Mouse (Mus musculus): ENCODE data around the gene Cldn10.

The Cldn10 gene

GRCm38 (mm10) chr14:118827283-118827904 is 39.7 kb downstream of the Cldn10 start:
- DNase-seq (ENCODE audit: low spot score): no peak

- DNase-seq (ENCODE audit: low spot score): no peak
These were observed 41.8 kb downstream of the Cldn10 start for GRCm38 (mm10) chr14:118829331-118830095.

GRCm38 (mm10) chr14:118831597-118831996 is 43.9 kb downstream of the Cldn10 start:
- DNase-seq (ENCODE audit: low spot score): no peak

- DNase-seq (ENCODE audit: low spot score): no peak
These were observed 45.5 kb downstream of the Cldn10 start for GRCm38 (mm10) chr14:118833241-118833640.

GRCm38 (mm10) chr14:118834313-118834712 is 46.6 kb downstream of the Cldn10 start:
- no peak for DNase-seq (ENCODE audit: low spot score)

GRCm38 (mm10) chr14:118836145-118836544 is 48.4 kb downstream of the Cldn10 start:
- no peak for DNase-seq (ENCODE audit: low spot score)

GRCm38 (mm10) chr14:118836754-118837153 is 49.0 kb downstream of the Cldn10 start:
- no peak for DNase-seq (ENCODE audit: low spot score)

- no peak for DNase-seq (ENCODE audit: low spot score)
These were observed 50.9 kb downstream of the Cldn10 start for GRCm38 (mm10) chr14:118838556-118839120.

- DNase-seq (ENCODE audit: low spot score): no peak
These were observed 51.7 kb downstream of the Cldn10 start for GRCm38 (mm10) chr14:118839416-118839815.

- no peak for DNase-seq (ENCODE audit: low spot score)
These were observed 52.3 kb downstream of the Cldn10 start for GRCm38 (mm10) chr14:118840027-118840426.

- DNase-seq (ENCODE audit: low spot score): no peak
These were observed 54.6 kb downstream of the Cldn10 start for GRCm38 (mm10) chr14:118842353-118842752.

GRCm38 (mm10) chr14:118846834-118847233 is 59.1 kb downstream of the Cldn10 start:
- DNase-seq (ENCODE audit: low spot score): no peak

GRCm38 (mm10) chr14:118848171-118848570 is 60.5 kb downstream of the Cldn10 start:
- no peak for DNase-seq (ENCODE audit: low spot score)

GRCm38 (mm10) chr14:118850011-118850695 is 62.4 kb downstream of the Cldn10 start:
- no peak for DNase-seq (ENCODE audit: low spot score)

GRCm38 (mm10) chr14:118850696-118851035 is 63.0 kb downstream of the Cldn10 start:
- DNase-seq (ENCODE audit: low spot score): no peak

- no peak for DNase-seq (ENCODE audit: low spot score)
These were observed 63.9 kb downstream of the Cldn10 start for GRCm38 (mm10) chr14:118851496-118852107.

- peak; percentile 46 for DNase-seq (ENCODE audit: low spot score)
These were observed 66.8 kb downstream of the Cldn10 start for GRCm38 (mm10) chr14:118854371-118855114.

GRCm38 (mm10) chr14:118855141-118855800 is 67.6 kb downstream of the Cldn10 start:
- no peak for DNase-seq (ENCODE audit: low spot score)

- DNase-seq (ENCODE audit: low spot score): no peak
These were observed 68.9 kb downstream of the Cldn10 start for GRCm38 (mm10) chr14:118856563-118856962.

- no peak for DNase-seq (ENCODE audit: low spot score)
These were observed 70.6 kb downstream of the Cldn10 start for GRCm38 (mm10) chr14:118858318-118858717.

- no peak for DNase-seq (ENCODE audit: low spot score)
These were observed 74.5 kb downstream of the Cldn10 start for GRCm38 (mm10) chr14:118862253-118862652.

Measured in ovary, postnatal 14 days (tissue).